Mouse (Mus musculus) heart, embryonic 15.5 days (tissue): ENCODE measurements around the gene Frmd5. TPM values are rescaled to one million over a fixed set of nuclear protein-coding genes. Genes with fewer than 3 reads are reported as not detected.

ENCODE experiments used
- ATAC-seq: fragments of 200-750 bp; cut with Nextera tagmentation; replicated peaks from 2 replicates; pipeline ENCODE4 v1.8.0; 2017; ENCODE audit warnings: low read depth, moderate TSS enrichment; ENCODE audit not compliant: insufficient number of reproducible peaks, insufficient read depth, low FRiP score
- H3K27ac ChIP-seq: fragments of 300-500 bp; sonication (generic); 2 replicates; pipeline ENCODE4 v1.5.1; 2015; ENCODE audit warnings: mild to moderate bottlenecking, inconsistent platforms
- H3K27me3 ChIP-seq: fragments of 300-500 bp; sonication (generic); 2 replicates; pipeline ENCODE4 v1.6.1; 2015; ENCODE audit warnings: inconsistent platforms
- H3K36me3 ChIP-seq: fragments of 300-500 bp; sonication (generic); 2 replicates; pipeline ENCODE4 v1.6.1; 2015; ENCODE audit warnings: mild to moderate bottlenecking, inconsistent platforms
- H3K4me1 ChIP-seq: fragments of 300-500 bp; sonication (generic); replicated peaks from 2 replicates; pipeline ENCODE4 v1.6.1; 2015; ENCODE audit warnings: inconsistent platforms
- H3K4me2 ChIP-seq: fragments of 300-500 bp; sonication (generic); 2 replicates; pipeline ENCODE4 v1.6.1; 2015; ENCODE audit warnings: inconsistent platforms, mild to moderate bottlenecking, moderate library complexity
- H3K4me3 ChIP-seq: fragments of 300-500 bp; sonication (generic); 2 replicates; pipeline ENCODE4 v1.5.1; 2015; ENCODE audit warnings: mild to moderate bottlenecking, inconsistent platforms
- H3K9ac ChIP-seq: fragments of 300-500 bp; sonication (generic); 2 replicates; pipeline ENCODE4 v1.6.1; 2015; ENCODE audit warnings: mild to moderate bottlenecking, inconsistent platforms
- H3K9me3 ChIP-seq: fragments of 300-500 bp; sonication (generic); replicated peaks from 2 replicates; pipeline ENCODE4 v1.6.1; 2016; ENCODE audit warnings: inconsistent platforms
- WGBS: fragments of 180-500 bp; shearing (Covaris S2); methylation state at CpG from one replicate; pipeline ENCODE4 v1.1.7; 2015; ENCODE audit warnings: mixed read lengths; 5-methylcytosine and 5-hydroxymethylcytosine counted together
- polyA plus RNA-seq: library from polyadenylated mRNA; unstranded; fragments of >200 nt; fragmentation: Nextera tagmentation; extraction: Ambion mirVana; gene quantifications from 2 replicates; pipeline ENCODE4 v1.2.1, GENCODE M21; 2015

Gene Frmd5
- polyA plus RNA-seq, 1 experiment from 2014 or later: 47.3 TPM

DNA sequence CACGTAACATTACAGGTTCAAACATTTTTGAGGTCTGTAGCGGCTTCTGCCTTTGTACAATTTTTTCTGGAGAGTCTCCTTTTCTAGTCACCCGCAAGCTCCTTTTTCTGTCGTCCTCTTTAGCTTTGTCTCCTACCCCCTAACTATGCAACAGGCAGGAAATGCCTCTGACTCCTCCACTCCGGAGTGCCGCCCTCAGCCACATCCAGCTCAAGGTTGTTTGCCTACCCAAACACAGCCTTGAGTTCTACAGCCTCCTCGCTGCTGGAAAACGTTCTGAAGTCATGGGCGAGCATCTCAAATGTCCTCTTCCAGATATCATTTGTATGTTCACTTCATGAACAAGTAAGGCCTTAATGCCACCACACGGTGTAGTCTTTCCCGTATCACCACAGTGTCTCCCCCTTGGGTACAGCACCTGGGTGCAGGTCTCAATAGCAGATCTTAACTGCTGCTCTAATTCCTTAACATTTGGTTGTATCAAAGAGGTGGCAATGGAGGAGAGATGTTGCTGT, 45.5 kb downstream of the Frmd5 start:
- no peak overlapping the region for H3K4me3 ChIP-seq
- no peaks in the 10 kb centered on the region for H3K27me3 ChIP-seq
- H3K9ac ChIP-seq: no peak overlapping the region
- no peak overlapping the region for H3K4me2 ChIP-seq
- no peak overlapping the region for H3K27ac ChIP-seq
- WGBS: 80% methylated on average over 11 of the region's 11 CpGs
- no peak for ATAC-seq
- H3K36me3 ChIP-seq: no peaks in the 10 kb centered on the region
- no peaks in the 10 kb centered on the region for H3K4me1 ChIP-seq
- H3K9me3 ChIP-seq: no peaks in the 10 kb centered on the region

DNA sequence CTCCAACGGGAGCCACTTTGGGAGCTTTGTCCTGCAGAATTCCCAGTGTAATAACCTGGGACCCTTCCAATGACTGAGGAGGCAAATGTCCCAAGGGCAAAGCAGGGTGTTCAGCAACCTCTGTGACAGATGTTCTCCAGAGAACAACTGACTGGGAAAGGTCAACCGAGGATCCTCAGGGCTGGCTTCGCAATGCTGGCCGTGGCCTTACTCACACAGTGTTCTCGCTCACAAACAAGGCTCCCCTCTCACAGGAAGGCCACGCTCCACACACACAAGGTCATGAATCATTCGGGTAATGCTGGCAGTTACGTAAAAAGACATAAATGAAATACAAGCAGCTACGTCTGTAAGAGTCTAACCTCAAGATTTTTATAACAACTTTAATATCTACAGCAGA, 46.2 kb downstream of the Frmd5 start:
- H3K4me1 ChIP-seq: no peaks in the 10 kb centered on the region
- WGBS: 81% methylated on average over 9 of the region's 9 CpGs
- H3K9me3 ChIP-seq: no peaks in the 10 kb centered on the region
- ATAC-seq: no peak
- no peaks in the 10 kb centered on the region for H3K36me3 ChIP-seq
- H3K27me3 ChIP-seq: no peaks in the 10 kb centered on the region
- H3K4me2 ChIP-seq: no peak overlapping the region
- no peak overlapping the region for H3K9ac ChIP-seq
- H3K27ac ChIP-seq: no peak overlapping the region
- no peak overlapping the region for H3K4me3 ChIP-seq

DNA sequence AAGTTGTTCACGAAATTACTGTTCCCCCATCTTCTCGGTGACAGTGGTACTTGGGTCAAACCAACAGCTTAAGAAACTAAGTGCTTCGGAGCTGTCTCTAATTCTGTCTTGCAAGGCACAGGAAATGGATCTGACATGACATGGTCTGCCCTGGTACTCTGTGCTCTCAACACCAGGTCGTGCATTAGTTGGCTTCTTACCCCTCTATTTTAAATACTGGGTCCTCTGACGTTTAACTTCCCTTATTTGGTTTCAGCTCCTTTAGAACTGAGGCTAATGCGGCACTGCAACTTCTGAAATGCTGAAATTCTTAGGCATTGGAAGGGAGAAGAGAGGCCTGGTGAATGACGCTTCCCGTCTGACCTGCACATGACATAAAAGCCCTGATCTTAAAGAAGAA, 48.6 kb downstream of the Frmd5 start:
- Histone ChIP-seq H3K9me3 (no peaks in the 10 kb centered on the region), H3K27me3 (no peaks in the 10 kb centered on the region), H3K27ac (no peak overlapping the region), H3K4me1 (no peaks in the 10 kb centered on the region), H3K4me2 (no peak overlapping the region), H3K4me3 (no peak overlapping the region), H3K9ac (no peak overlapping the region), H3K36me3 (no peaks in the 10 kb centered on the region)
- ATAC-seq: no peak
- 75% methylated on average over 8 of the region's 8 CpGs for WGBS

DNA sequence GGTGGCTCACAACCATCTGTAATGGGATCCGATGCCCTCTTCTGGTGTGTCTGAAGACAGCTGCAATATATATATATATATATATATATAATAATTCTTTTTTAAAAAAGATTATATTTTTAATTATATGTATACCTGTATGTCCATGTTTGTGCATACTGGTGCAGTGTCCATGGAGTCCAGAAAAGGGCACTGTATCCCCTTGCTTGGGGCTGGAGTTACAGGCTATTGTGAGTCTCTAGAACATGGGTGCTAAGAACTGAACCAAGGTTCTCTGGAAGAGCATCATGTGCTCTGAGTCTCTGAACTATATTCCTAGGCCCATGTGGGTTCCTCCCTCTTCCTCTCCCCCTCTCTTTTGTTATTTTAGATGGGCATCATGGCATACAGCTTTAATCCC, 50.6 kb downstream of the Frmd5 start:
- no peak overlapping the region for H3K9ac ChIP-seq
- 86% methylated on average over 1 of the region's 1 CpGs for WGBS

DNA sequence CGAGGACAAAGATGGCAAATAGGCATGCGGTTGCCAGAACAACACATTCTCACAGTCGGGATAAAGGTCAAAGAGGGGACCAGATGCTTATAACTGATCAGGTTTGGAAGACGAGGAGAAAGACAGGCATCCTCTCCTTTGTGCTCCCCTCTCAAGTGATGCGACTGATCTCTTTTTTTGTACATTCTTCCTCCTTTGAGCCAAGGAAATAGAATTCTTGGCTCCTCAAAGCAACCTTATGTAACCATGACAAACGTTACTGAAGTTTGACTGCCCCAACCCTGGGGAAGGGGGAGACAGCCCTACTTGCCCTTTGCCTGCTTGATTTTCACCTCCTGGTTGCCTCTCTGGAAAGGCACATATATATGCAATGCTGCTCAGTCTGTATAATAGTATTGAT, 51.8 kb downstream of the Frmd5 start:
- WGBS: 46% methylated on average over 6 of the region's 6 CpGs
- H3K36me3 ChIP-seq: no peaks in the 10 kb centered on the region
- ATAC-seq: no peak

More for the DNA sequence above, 50.6 kb downstream of the Frmd5 start:
- Histone ChIP-seq H3K27ac (no peak overlapping the region), H3K4me3 (no peak overlapping the region), H3K36me3 (no peaks in the 10 kb centered on the region), H3K4me1 (no peaks in the 10 kb centered on the region), H3K9me3 (no peaks in the 10 kb centered on the region), H3K27me3 (no peaks in the 10 kb centered on the region), H3K4me2 (no peak overlapping the region)
- no peak for ATAC-seq

DNA sequence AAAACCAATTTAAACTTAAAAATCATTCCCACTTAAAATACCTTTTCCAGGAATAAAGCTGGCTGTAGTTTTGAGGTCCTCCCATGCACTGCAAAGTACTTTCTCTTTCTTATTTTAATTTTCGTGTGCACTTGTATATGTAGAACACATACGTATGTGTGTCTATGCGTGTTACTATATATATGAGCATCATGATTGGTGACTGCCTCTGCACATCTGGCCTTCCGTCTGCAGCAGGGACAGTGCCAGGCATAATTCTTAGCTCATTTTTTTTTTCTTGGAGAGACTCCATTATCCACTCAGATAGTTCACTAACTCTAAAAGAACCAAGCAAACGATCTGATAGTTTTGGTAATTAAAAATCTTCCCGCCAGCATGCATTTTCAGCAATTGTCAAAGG, 56.8 kb downstream of the Frmd5 start:
- Histone ChIP-seq H3K4me1 (no peaks in the 10 kb centered on the region), H3K4me2 (no peak overlapping the region), H3K9ac (no peak overlapping the region), H3K9me3 (no peaks in the 10 kb centered on the region), H3K4me3 (no peak overlapping the region), H3K36me3 (no peaks in the 10 kb centered on the region), H3K27ac (no peak overlapping the region), H3K27me3 (no peaks in the 10 kb centered on the region)
- no peak for ATAC-seq
- WGBS: 70% methylated on average over 6 of the region's 6 CpGs

More for the DNA sequence above, 51.8 kb downstream of the Frmd5 start:
- no peak overlapping the region for H3K27ac ChIP-seq
- H3K4me2 ChIP-seq: no peak overlapping the region
- H3K4me1 ChIP-seq: no peaks in the 10 kb centered on the region
- no peaks in the 10 kb centered on the region for H3K27me3 ChIP-seq
- H3K9me3 ChIP-seq: no peaks in the 10 kb centered on the region
- no peak overlapping the region for H3K9ac ChIP-seq
- H3K4me3 ChIP-seq: no peak overlapping the region

DNA sequence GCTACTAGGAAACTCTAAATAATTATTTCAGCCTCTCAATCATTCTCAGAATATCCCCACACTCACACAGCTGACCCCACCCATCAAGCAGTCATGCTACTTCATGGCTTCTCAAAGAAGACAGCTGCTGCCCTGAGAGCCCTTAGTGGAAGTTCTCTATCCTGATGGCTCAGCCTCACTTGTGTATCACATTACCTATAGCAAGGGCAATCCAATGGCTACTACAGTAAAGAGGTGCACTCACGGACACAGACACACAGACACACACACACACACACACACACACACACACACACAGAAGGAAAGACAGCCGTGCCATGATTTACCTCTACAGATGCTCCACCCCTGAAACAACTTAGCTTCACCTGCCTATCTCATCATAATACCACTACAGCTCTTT, 65.7 kb downstream of the Frmd5 start:
- 79% methylated on average over 2 of the region's 2 CpGs for WGBS

DNA sequence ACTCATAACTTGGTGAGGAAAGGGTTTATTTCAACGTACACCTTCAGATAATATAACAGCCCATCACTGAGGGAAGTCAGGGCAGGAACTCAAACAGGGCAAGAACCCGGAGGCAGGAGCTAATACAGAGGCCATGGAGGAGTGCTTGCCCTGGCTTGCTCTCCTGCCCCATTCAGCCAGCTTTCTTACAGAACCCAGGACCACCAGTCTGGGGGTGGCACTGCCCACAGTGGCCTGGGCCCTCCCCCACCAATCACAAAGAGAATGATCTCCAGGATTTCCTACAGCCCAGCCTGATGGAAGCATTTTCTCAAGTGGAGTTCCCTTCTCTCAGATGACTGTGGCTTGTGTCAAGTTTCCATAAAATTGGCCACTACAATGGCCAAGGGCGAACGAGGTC, 67.5 kb downstream of the Frmd5 start:
- Histone ChIP-seq H3K36me3 (no peaks in the 10 kb centered on the region), H3K9me3 (no peaks in the 10 kb centered on the region), H3K4me1 (no peaks in the 10 kb centered on the region), H3K4me3 (no peak overlapping the region), H3K4me2 (no peak overlapping the region), H3K27ac (no peak overlapping the region), H3K27me3 (no peaks in the 10 kb centered on the region), H3K9ac (no peak overlapping the region)
- 82% methylated on average over 4 of the region's 4 CpGs for WGBS
- no peak for ATAC-seq

More for the DNA sequence above, 65.7 kb downstream of the Frmd5 start:
- H3K4me3 ChIP-seq: no peak overlapping the region
- no peak overlapping the region for H3K27ac ChIP-seq
- no peak for ATAC-seq
- H3K4me2 ChIP-seq: no peak overlapping the region
- no peaks in the 10 kb centered on the region for H3K9me3 ChIP-seq
- H3K36me3 ChIP-seq: no peaks in the 10 kb centered on the region
- no peak overlapping the region for H3K9ac ChIP-seq
- no peaks in the 10 kb centered on the region for H3K27me3 ChIP-seq
- H3K4me1 ChIP-seq: no peaks in the 10 kb centered on the region

DNA sequence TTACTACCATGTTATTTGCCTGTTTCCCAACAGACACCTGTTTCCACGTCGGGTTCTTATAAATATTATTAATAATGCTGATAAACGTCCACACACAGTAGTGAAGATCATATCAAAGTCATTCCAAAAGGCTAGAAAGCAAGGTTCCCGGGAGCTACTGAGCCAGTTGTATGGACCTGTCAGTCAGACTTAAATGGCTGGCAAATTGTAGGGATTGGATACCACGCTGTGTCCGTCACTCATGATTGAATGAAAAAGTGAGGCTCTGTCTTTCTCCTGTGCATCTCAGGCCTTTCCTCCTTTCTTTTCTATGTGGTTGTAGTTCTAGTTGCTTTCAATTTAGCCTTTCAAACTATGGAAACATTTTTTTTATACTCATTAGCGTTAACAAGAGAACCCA, 73.5 kb downstream of the Frmd5 start:
- Histone ChIP-seq H3K36me3 (no peaks in the 10 kb centered on the region), H3K4me3 (no peak overlapping the region), H3K4me1 (no peaks in the 10 kb centered on the region), H3K27ac (no peak overlapping the region), H3K4me2 (no peak overlapping the region), H3K27me3 (no peaks in the 10 kb centered on the region), H3K9ac (no peak overlapping the region), H3K9me3 (no peaks in the 10 kb centered on the region)
- no peak for ATAC-seq
- WGBS: 83% methylated on average over 7 of the region's 7 CpGs

DNA sequence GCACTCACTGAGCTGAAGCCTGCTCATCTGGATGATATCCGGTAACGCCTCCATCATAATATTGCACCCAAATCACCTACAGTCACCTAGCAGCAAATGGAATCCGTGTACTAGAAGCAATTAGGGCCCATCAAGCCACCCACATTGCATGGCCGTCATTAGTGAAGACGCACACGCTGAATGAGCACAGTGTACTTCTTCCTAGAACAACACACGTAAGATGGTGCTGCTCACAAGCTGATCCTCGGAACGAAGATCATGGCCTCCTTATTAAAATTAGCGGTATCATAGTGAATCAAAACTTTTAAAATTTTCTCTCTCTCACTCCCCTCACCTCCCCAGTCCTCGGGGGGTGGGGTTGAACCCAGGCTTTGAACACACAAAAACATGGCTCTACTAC, 76.4 kb downstream of the Frmd5 start:
- H3K36me3 ChIP-seq: no peaks in the 10 kb centered on the region
- H3K27me3 ChIP-seq: no peaks in the 10 kb centered on the region
- WGBS: 91% methylated on average over 11 of the region's 11 CpGs
- no peak overlapping the region for H3K4me3 ChIP-seq
- no peak overlapping the region for H3K27ac ChIP-seq
- no peak overlapping the region for H3K9ac ChIP-seq
- H3K9me3 ChIP-seq: no peaks in the 10 kb centered on the region
- no peaks in the 10 kb centered on the region for H3K4me1 ChIP-seq
- no peak for ATAC-seq
- H3K4me2 ChIP-seq: no peak overlapping the region

DNA sequence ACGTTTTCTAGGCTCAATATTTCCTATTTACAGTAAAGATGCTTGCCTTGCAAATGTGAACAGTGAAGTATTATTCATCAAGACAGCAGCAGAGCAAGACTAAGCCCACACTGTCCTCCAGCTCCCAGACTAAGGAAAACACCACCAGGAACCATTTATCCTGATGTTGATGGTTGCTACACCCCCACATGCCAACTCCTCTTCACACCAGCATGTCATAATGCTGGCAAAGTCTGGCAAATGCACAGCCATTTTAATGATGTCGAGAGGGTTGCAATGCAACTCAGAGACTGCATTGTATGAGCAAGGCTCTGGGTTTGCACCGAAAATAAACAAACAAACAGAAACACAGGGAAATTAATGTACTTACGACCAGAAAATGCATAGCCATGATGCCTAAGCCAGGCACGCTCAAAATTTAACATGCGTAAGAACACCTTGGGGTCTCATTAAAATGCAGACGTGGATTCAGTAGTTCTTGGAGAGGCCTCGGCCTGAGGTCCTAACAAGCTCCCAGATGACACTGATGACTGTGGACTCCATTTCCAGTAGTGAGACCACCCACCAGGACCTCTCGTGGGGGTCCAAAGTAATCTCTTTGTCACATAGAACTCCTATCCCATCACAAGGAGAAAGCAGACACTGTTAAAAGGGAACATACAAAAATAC, 77.8 kb downstream of the Frmd5 start:
- 71% methylated on average over 9 of the region's 9 CpGs for WGBS
- H3K36me3 ChIP-seq: no peaks in the 10 kb centered on the region
- ATAC-seq: no peak

DNA sequence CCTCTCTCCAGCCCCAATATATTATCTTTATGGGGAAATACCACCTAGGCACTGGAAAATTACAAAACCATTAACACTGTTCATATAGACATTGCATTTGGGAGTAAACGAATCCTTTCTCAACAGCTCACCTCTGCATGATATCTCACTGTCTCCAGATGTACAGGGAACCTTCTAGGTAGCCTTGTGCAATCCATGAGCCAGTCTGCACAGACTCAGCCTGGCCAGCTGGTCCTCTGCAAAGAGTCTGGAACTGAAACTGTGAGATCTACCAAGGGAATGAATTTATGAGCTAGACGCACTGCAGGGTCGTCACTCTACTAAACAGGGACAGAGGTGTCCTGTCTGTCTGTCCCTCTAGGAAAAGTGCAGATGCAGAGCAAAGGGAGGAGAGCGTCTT, 82.0 kb downstream of the Frmd5 start:
- no peak overlapping the region for H3K4me2 ChIP-seq
- no peaks in the 10 kb centered on the region for H3K27me3 ChIP-seq
- no peak overlapping the region for H3K27ac ChIP-seq
- WGBS: 78% methylated on average over 4 of the region's 4 CpGs
- H3K4me1 ChIP-seq: no peaks in the 10 kb centered on the region
- H3K9me3 ChIP-seq: no peaks in the 10 kb centered on the region
- H3K4me3 ChIP-seq: no peak overlapping the region
- ATAC-seq: no peak
- no peaks in the 10 kb centered on the region for H3K36me3 ChIP-seq
- H3K9ac ChIP-seq: no peak overlapping the region

More for the DNA sequence above, 77.8 kb downstream of the Frmd5 start:
- Histone ChIP-seq H3K9ac (no peak overlapping the region), H3K27ac (no peak overlapping the region), H3K4me2 (no peak overlapping the region), H3K4me3 (no peak overlapping the region), H3K9me3 (no peaks in the 10 kb centered on the region), H3K4me1 (no peaks in the 10 kb centered on the region), H3K27me3 (no peaks in the 10 kb centered on the region)
